ENCODE assay signal across 8 mouse cellular contexts in the genomic region with DNA sequence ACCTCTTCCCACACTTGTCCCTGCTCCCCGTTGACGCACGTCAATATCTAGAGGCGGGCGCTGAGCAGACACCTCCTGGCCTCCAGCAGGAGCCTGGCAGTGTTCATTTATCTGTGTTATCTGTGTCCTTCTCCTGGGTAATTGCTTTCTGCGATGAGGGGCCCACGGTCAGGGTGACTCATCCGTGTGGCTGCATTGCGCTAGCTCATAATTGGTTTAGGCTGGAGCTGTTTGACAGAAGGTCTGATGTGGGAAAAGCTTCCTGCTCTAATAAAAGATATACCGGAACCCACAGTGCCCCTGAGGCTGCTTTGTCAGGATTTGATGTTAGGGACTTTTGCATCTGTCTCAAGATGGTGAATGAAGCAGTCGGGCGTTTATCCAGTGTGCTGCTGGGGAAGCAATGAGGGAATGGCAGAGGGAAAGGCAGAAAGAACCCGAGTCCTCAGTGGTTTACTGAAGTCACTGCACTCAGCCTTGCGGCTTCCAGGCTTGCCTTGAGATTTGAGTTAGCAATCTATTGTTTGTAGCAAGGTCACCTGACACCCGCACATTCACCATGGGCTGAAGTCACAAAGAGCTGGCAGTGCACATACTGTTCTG.
A peak's percentile ranks its signal among the peaks of the same experiment; 100 is the strongest.
DNase-seq lines count a peak whose midpoint lies in the region; ATAC-seq and TF ChIP-seq lines count a peak whose summit lies in the region.

No protein-coding gene starts in this region.

- peak overlapping the region; percentile 10; the same call in 1 of the 2 replicates for H3K4me3 ChIP-seq in forebrain, embryonic 13.5 days
- H3K4me3 ChIP-seq in midbrain, postnatal 0 days (ENCODE audit: low read depth, low read length): no peak overlapping the region

- H3K27me3 ChIP-seq in forebrain, embryonic 13.5 days: no peaks in the 10 kb centered on the region
- H3K27me3 ChIP-seq in midbrain, postnatal 0 days (ENCODE audit: insufficient read depth, low read length): no peaks in the 10 kb centered on the region

- 2% methylated on average over 15 of the region's 15 CpGs for WGBS in forebrain, embryonic 13.5 days
- WGBS in midbrain, postnatal 0 days: 4% methylated on average over 15 of the region's 15 CpGs

- H3K27ac ChIP-seq in forebrain, embryonic 13.5 days: peak overlapping the region; percentile 84
- peak overlapping the region; percentile 75 for H3K27ac ChIP-seq in midbrain, postnatal 0 days (ENCODE audit: low read depth, low read length)

- no peak; the same call in 1 of the 2 replicates for TF ChIP-seq CTCF in midbrain, postnatal 0 days (IDR thresholded peaks at IDR 0.05)

- peak; percentile 62 for DNase-seq in ovary, adult 18-20 months (ENCODE audit: low spot score)
- DNase-seq in ovary, postnatal 10 days (ENCODE audit: low spot score): no peak
- peak; percentile 43 to 53 for DNase-seq in layer of hippocampus, adult 8-10 months (ENCODE audit: low spot score in 2 of 2)
- peak; percentile 78 for DNase-seq in midbrain, postnatal 0 days (ENCODE audit: low spot score)
- DNase-seq in T-cell, adult 2 months (ENCODE audit: low spot score): no peak
- no peak for DNase-seq in lung, postnatal 36 days

- peak; percentile 82; the same call in 1 of the 2 replicates for ATAC-seq in cerebellum, adult (ENCODE audit: insufficient number of reproducible peaks, low FRiP score, low TSS enrichment)
- peak; percentile 87 for ATAC-seq in forebrain, embryonic 13.5 days
- peak; percentile 71; the same call in 1 of the 2 replicates for ATAC-seq in midbrain, postnatal 0 days (ENCODE audit: low FRiP score)

- H3K9ac ChIP-seq in forebrain, embryonic 13.5 days: peak overlapping the region; percentile 50
- no peak overlapping the region; the same call in 1 of the 2 replicates for H3K9ac ChIP-seq in midbrain, postnatal 0 days (replicated peaks; ENCODE audit: low read length, poor library complexity, severe bottlenecking)

- H3K4me1 ChIP-seq in forebrain, embryonic 13.5 days: peaks cover 28% of the 10 kb centered on the region
- H3K4me1 ChIP-seq in midbrain, postnatal 0 days (ENCODE audit: insufficient read depth, low read length): peaks cover 8% of the 10 kb centered on the region; the same call in 1 of the 2 replicates

- no peaks in the 10 kb centered on the region for H3K9me3 ChIP-seq in forebrain, embryonic 13.5 days (replicated peaks)
- no peaks in the 10 kb centered on the region for H3K9me3 ChIP-seq in midbrain, postnatal 0 days (ENCODE audit: low read length)

- H3K36me3 ChIP-seq in forebrain, embryonic 13.5 days (ENCODE audit: poor library complexity, severe bottlenecking): peaks cover 6% of the 10 kb centered on the region
- H3K36me3 ChIP-seq in midbrain, postnatal 0 days (ENCODE audit: insufficient read depth, low read length): no peaks in the 10 kb centered on the region

- peak overlapping the region; percentile 57 for H3K4me2 ChIP-seq in forebrain, embryonic 13.5 days
- peak overlapping the region; percentile 27; the same call in 1 of the 2 replicates for H3K4me2 ChIP-seq in midbrain, postnatal 0 days (ENCODE audit: low read depth, low read length, poor library complexity, severe bottlenecking)

Comparison
In these comparisons a context has a peak if more than half of its experiments do, and no peak if none do; other contexts are left out.
1. DNase-seq: peak in ovary, adult 18-20 months (single experiment), layer of hippocampus, adult 8-10 months (2 of 2) and midbrain, postnatal 0 days (single experiment); none in ovary, postnatal 10 days (single experiment), T-cell, adult 2 months (single experiment) and lung, postnatal 36 days (single experiment).
2. Peak in every context shown above with its lines, with median percentiles within 50 percentile points of each other: ATAC-seq.